Mouse (Mus musculus) forebrain, embryonic 16.5 days (tissue): ENCODE data around the gene Lrrc32. TPM values are rescaled to one million over a fixed set of nuclear protein-coding genes. Genes with fewer than 3 reads are reported as not detected.
A peak's percentile ranks its signal among the peaks of the same experiment; 100 is the strongest.

Experiments used
- ATAC-seq: fragments of 200-750 bp; cut with Nextera tagmentation; 2 replicates; pipeline ENCODE4 v1.8.0; 2017; ENCODE audit warnings: mild to moderate bottlenecking, moderate library complexity
- H3K27ac ChIP-seq: fragments of 300-500 bp; sonication (generic); 2 replicates; pipeline ENCODE4 v1.5.1; 2014; ENCODE audit warnings: low read length, control low read depth
- H3K27me3 ChIP-seq: fragments of 300-500 bp; sonication (generic); replicated peaks from 2 replicates; pipeline ENCODE4 v1.6.1; 2014; ENCODE audit warnings: low read length; ENCODE audit not compliant: control insufficient read depth, insufficient read depth
- H3K36me3 ChIP-seq: fragments of 300-500 bp; sonication (generic); 2 replicates; pipeline ENCODE4 v1.6.1; 2014; ENCODE audit not compliant: control insufficient read depth, insufficient read depth
- H3K4me1 ChIP-seq: fragments of 300-500 bp; sonication (generic); replicated peaks from 2 replicates; pipeline ENCODE4 v1.6.1; 2014; ENCODE audit warnings: low read length; ENCODE audit not compliant: control insufficient read depth, insufficient read depth
- H3K4me2 ChIP-seq: fragments of 300-500 bp; sonication (generic); 2 replicates; pipeline ENCODE4 v1.6.1; 2014; ENCODE audit warnings: mild to moderate bottlenecking, low read length, control low read depth
- H3K4me3 ChIP-seq: fragments of 300-500 bp; sonication (generic); replicated peaks from 2 replicates; pipeline ENCODE4 v1.5.1; 2014; ENCODE audit warnings: mild to moderate bottlenecking, low read length, control low read depth
- H3K9ac ChIP-seq: fragments of 300-500 bp; sonication (generic); replicated peaks from 2 replicates; pipeline ENCODE4 v1.6.1; 2014; ENCODE audit warnings: low read depth, low read length, control low read depth
- H3K9me3 ChIP-seq: fragments of 300-500 bp; sonication (generic); 2 replicates; pipeline ENCODE4 v1.6.1; 2016; ENCODE audit warnings: low read length; ENCODE audit not compliant: control insufficient read depth
- WGBS: fragments of 180-500 bp; shearing (Covaris S2); extraction: QIAGEN DNeasy Blood & Tissue Kit; methylation state at CpG from one replicate; pipeline ENCODE4 v1.1.7; 2014; 5-methylcytosine and 5-hydroxymethylcytosine counted together
- polyA plus RNA-seq: library from polyadenylated mRNA; unstranded; fragments of >200 nt; fragmentation: Nextera tagmentation; extraction: Ambion mirVana; gene quantifications from 2 replicates; pipeline ENCODE4 v1.2.1, GENCODE M21; 2015

Lrrc32 gene
- polyA plus RNA-seq, 1 experiment from 2014 or later, result 2.8 TPM

- H3K4me1 ChIP-seq, result 0 out of 2 replicates have a peak, but pooled peaks cover 7% of the 10 kb centered on the region
- H3K27ac ChIP-seq, result no peak overlapping the region
- no peaks in the 10 kb centered on the region for H3K36me3 ChIP-seq
- 86% methylated on average over 4 of the region's 4 CpGs for WGBS
- no peak overlapping the region for H3K4me2 ChIP-seq
- H3K27me3 ChIP-seq, result no peaks in the 10 kb centered on the region
- H3K9me3 ChIP-seq, result no peaks in the 10 kb centered on the region
- ATAC-seq, result no peak
- no peak overlapping the region for H3K4me3 ChIP-seq
- H3K9ac ChIP-seq, result no peak overlapping the region
Measured at GRCm38 (mm10) chr7:98485508-98485907, 3.6 kb upstream of the Lrrc32 start.

GRCm38 (mm10) chr7:98486471-98486917, 2.6 kb upstream of the Lrrc32 start:
- no peak overlapping the region for H3K4me3 ChIP-seq
- no peaks in the 10 kb centered on the region for H3K36me3 ChIP-seq
- ATAC-seq, result no peak
- H3K27ac ChIP-seq, result no peak overlapping the region
- 36% methylated on average over 7 of the region's 7 CpGs for WGBS
- no peak overlapping the region for H3K9ac ChIP-seq
- H3K9me3 ChIP-seq, result no peaks in the 10 kb centered on the region
- no peak overlapping the region for H3K4me2 ChIP-seq
- H3K27me3 ChIP-seq, result no peaks in the 10 kb centered on the region
- 0 out of 2 replicates have a peak, but pooled peaks cover 7% of the 10 kb centered on the region for H3K4me1 ChIP-seq

GRCm38 (mm10) chr7:98487202-98487980, 1.7 kb upstream of the Lrrc32 start:
- no peak overlapping the region for H3K27ac ChIP-seq
- no peak for ATAC-seq
- H3K4me3 ChIP-seq, result no peak overlapping the region
- no peak overlapping the region for H3K9ac ChIP-seq
- WGBS, result 88% methylated on average over 11 of the region's 11 CpGs
- H3K36me3 ChIP-seq, result no peaks in the 10 kb centered on the region
- H3K9me3 ChIP-seq, result no peaks in the 10 kb centered on the region
- no peaks in the 10 kb centered on the region for H3K27me3 ChIP-seq
- H3K4me1 ChIP-seq, result 0 out of 2 replicates have a peak, but pooled peaks cover 7% of the 10 kb centered on the region
- no peak overlapping the region for H3K4me2 ChIP-seq

- H3K9ac ChIP-seq, result no peak overlapping the region
- no peaks in the 10 kb centered on the region for H3K27me3 ChIP-seq
- no peak overlapping the region for H3K4me2 ChIP-seq
- H3K4me3 ChIP-seq, result no peak overlapping the region
- H3K9me3 ChIP-seq, result no peaks in the 10 kb centered on the region
- no peaks in the 10 kb centered on the region for H3K36me3 ChIP-seq
- 0 out of 2 replicates have a peak, but pooled peaks cover 7% of the 10 kb centered on the region for H3K4me1 ChIP-seq
- ATAC-seq, result no peak
- WGBS, result 87% methylated on average over 13 of the region's 13 CpGs
- H3K27ac ChIP-seq, result no peak overlapping the region
Measured at GRCm38 (mm10) chr7:98488398-98489130, 519 bp upstream of the Lrrc32 start.

- peak; percentile 87 for ATAC-seq
- Histone ChIP-seq H3K27me3 (no peaks in the 10 kb centered on the region), H3K9me3 (no peaks in the 10 kb centered on the region), H3K4me1 (0 out of 2 replicates have a peak, but pooled peaks cover 7% of the 10 kb centered on the region), H3K4me3 (peak overlapping the region; percentile 58), H3K36me3 (no peaks in the 10 kb centered on the region), H3K4me2 (peak overlapping the region; percentile 94), H3K27ac (no peak overlapping the region), H3K9ac (peak overlapping the region; percentile 69)
- WGBS, result under 1% methylated on average over 45 of the region's 50 CpGs
Measured at GRCm38 (mm10) chr7:98489623-98490084, 571 bp downstream of the Lrrc32 start.

- WGBS, result 66% methylated on average over 4 of the region's 4 CpGs
- Histone ChIP-seq H3K36me3 (no peaks in the 10 kb centered on the region), H3K9me3 (no peaks in the 10 kb centered on the region), H3K4me1 (0 out of 2 replicates have a peak, but pooled peaks cover 7% of the 10 kb centered on the region), H3K27ac (no peak overlapping the region), H3K4me3 (peak overlapping the region; percentile 58), H3K4me2 (peak overlapping the region; percentile 94), H3K27me3 (no peaks in the 10 kb centered on the region), H3K9ac (peak overlapping the region; percentile 69; the same call in 1 of the 2 replicates)
- peak; percentile 47 for ATAC-seq
Measured at GRCm38 (mm10) chr7:98490328-98490727, 1.2 kb downstream of the Lrrc32 start.

- WGBS, result 93% methylated on average over 6 of the region's 6 CpGs
- Histone ChIP-seq H3K4me3 (no peak overlapping the region), H3K9ac (no peak overlapping the region), H3K36me3 (no peaks in the 10 kb centered on the region), H3K27me3 (no peaks in the 10 kb centered on the region), H3K4me1 (0 out of 2 replicates have a peak, but pooled peaks cover 7% of the 10 kb centered on the region), H3K27ac (no peak overlapping the region), H3K9me3 (no peaks in the 10 kb centered on the region), H3K4me2 (no peak overlapping the region)
- no peak for ATAC-seq
Measured at GRCm38 (mm10) chr7:98490911-98491310, 1.8 kb downstream of the Lrrc32 start.

GRCm38 (mm10) chr7:98491451-98492200, 2.5 kb downstream of the Lrrc32 start:
- 0 out of 2 replicates have a peak, but pooled peaks cover 7% of the 10 kb centered on the region for H3K4me1 ChIP-seq
- no peak overlapping the region for H3K9ac ChIP-seq
- no peaks in the 10 kb centered on the region for H3K36me3 ChIP-seq
- 71% methylated on average over 9 of the region's 9 CpGs for WGBS
- no peaks in the 10 kb centered on the region for H3K27me3 ChIP-seq
- H3K4me2 ChIP-seq, result no peak overlapping the region
- no peaks in the 10 kb centered on the region for H3K9me3 ChIP-seq
- H3K4me3 ChIP-seq, result no peak overlapping the region
- no peak for ATAC-seq
- no peak overlapping the region for H3K27ac ChIP-seq
